17 mouse cellular contexts compared by ENCODE assay signal in genomic region chr17:79511218-79511617, GRCm38 (mm10).
DNase-seq lines count a peak whose midpoint lies in the region; ATAC-seq lines count a peak whose summit lies in the region.
"Had no signal": no experiment of that assay in that cellular context is flagged by ENCODE, and none has a peak within 500 bp of the region (broad histone marks: within the 10 kb centered on the region; RNA-seq: fewer than 3 reads in every experiment).

No protein-coding gene starts in this region.

- DNase-seq in heart, adult 11 months = peak; percentile 75
- no peak for DNase-seq in heart, adult 8-10 months (ENCODE audit: low spot score)
- no peak for DNase-seq in neural tube, embryonic 10.5 days (ENCODE audit: extremely low spot score, low spot score)
- peak; percentile 23 for DNase-seq in mesoderm, embryonic 11.5 days (ENCODE audit: low read depth, low spot score)
- DNase-seq: adrenal gland, postnatal 36 days; cerebellum, adult 11-12 months; cerebellum, adult 9-10 months; cerebellum, postnatal 25 days; forebrain, postnatal 0 days; gastrocnemius, postnatal 14 days; heart, postnatal 14 days had no signal

- peak; percentile 60; the same call in 1 of the 2 replicates for ATAC-seq in neural tube, embryonic 14.5 days (ENCODE audit: low read depth)
- no peak for ATAC-seq in activated CD4-positive, CD25-positive, alpha-beta regulatory T cell, adult 4 months
- ATAC-seq: forebrain, embryonic 13.5 days; forebrain, postnatal 0 days; hindbrain, postnatal 0 days had no signal

- no peaks in the 10 kb centered on the region for H3K36me3 ChIP-seq in neural tube, embryonic 14.5 days (ENCODE audit: control insufficient read depth, insufficient read depth, low read length)
- H3K36me3 ChIP-seq: embryonic facial prominence, embryonic 10.5 days; hindbrain, embryonic 13.5 days had no signal

- no peak overlapping the region for H3K4me3 ChIP-seq in neural tube, embryonic 14.5 days (ENCODE audit: low read depth, low read length)
- H3K4me3 ChIP-seq: embryonic facial prominence, embryonic 10.5 days; forebrain, embryonic 13.5 days; hindbrain, embryonic 13.5 days had no signal

- no peaks in the 10 kb centered on the region for H3K9me3 ChIP-seq in neural tube, embryonic 14.5 days (ENCODE audit: control insufficient read depth, low read length)
- H3K9me3 ChIP-seq: embryonic facial prominence, embryonic 10.5 days; forebrain, embryonic 13.5 days; hindbrain, embryonic 13.5 days had no signal

- no peaks in the 10 kb centered on the region for H3K4me1 ChIP-seq in neural tube, embryonic 14.5 days (ENCODE audit: control insufficient read depth, insufficient read depth, low read length)
- H3K4me1 ChIP-seq: hindbrain, embryonic 13.5 days had no signal

- H3K27ac ChIP-seq in neural tube, embryonic 14.5 days (ENCODE audit: low read depth, low read length) = no peak overlapping the region
- H3K27ac ChIP-seq: embryonic facial prominence, embryonic 10.5 days; forebrain, embryonic 13.5 days; hindbrain, embryonic 13.5 days; hindbrain, postnatal 0 days had no signal

- no peak overlapping the region for H3K9ac ChIP-seq in neural tube, embryonic 14.5 days (replicated peaks; ENCODE audit: low read depth, low read length)
- H3K9ac ChIP-seq: forebrain, embryonic 13.5 days; forebrain, postnatal 0 days; hindbrain, embryonic 13.5 days had no signal

- 41% methylated on average over 9 of the region's 9 CpGs for WGBS in neural tube, embryonic 14.5 days

- no peak overlapping the region for H3K4me2 ChIP-seq in neural tube, embryonic 14.5 days (ENCODE audit: low read depth, low read length)
- H3K4me2 ChIP-seq: forebrain, embryonic 13.5 days; hindbrain, embryonic 13.5 days had no signal

- no peaks in the 10 kb centered on the region for H3K27me3 ChIP-seq in neural tube, embryonic 14.5 days (ENCODE audit: control insufficient read depth, insufficient read depth, low read length)
- H3K27me3 ChIP-seq: forebrain, embryonic 13.5 days; hindbrain, embryonic 13.5 days had no signal

Comparison
In these comparisons a context has a peak if more than half of its experiments do, and no peak if none do; other contexts are left out.
1. DNase-seq: peak in heart, adult 11 months (single experiment) and mesoderm, embryonic 11.5 days (single experiment); none in heart, adult 8-10 months (single experiment) and neural tube, embryonic 10.5 days (single experiment).